Mouse (Mus musculus) testis, adult 2 months (tissue): Measurements from ENCODE around the gene Elmo1. TPM values are rescaled to one million over a fixed set of nuclear protein-coding genes. Genes with fewer than 3 reads are reported as not detected.

ENCODE experiments used
- H3K27ac ChIP-seq: fragments of 200-500 bp; 2 replicates; pipeline ENCODE4 v1.5.1; 2012; ENCODE audit warnings: low read depth, low read length; ENCODE audit not compliant: control insufficient read depth, insufficient read depth
- H3K27me3 ChIP-seq: fragments of 200-500 bp; 2 replicates; pipeline ENCODE4 v1.6.1; 2012; ENCODE audit warnings: mild to moderate bottlenecking, low read length, moderate library complexity; ENCODE audit not compliant: control insufficient read depth, insufficient read depth
- H3K36me3 ChIP-seq: fragments of 200-500 bp; 2 replicates; pipeline ENCODE4 v1.6.1; 2012; ENCODE audit warnings: mild to moderate bottlenecking, low read length; ENCODE audit not compliant: control insufficient read depth, insufficient read depth
- H3K4me1 ChIP-seq: fragments of 200-500 bp; 2 replicates; pipeline ENCODE4 v1.6.1; 2012; ENCODE audit warnings: low read length; ENCODE audit not compliant: control insufficient read depth, insufficient read depth
- H3K4me3 ChIP-seq: fragments of 200-500 bp; 2 replicates; pipeline ENCODE4 v1.5.1; 2012; ENCODE audit warnings: low read depth, mild to moderate bottlenecking, low read length, moderate library complexity, mixed read lengths; ENCODE audit not compliant: control insufficient read depth
- CTCF ChIP-seq: fragments of 200-500 bp; IDR thresholded peaks from 2 replicates; pipeline ENCODE4 v1.5.1; 2012; ENCODE audit warnings: low read depth, mild to moderate bottlenecking, inconsistent platforms, low read length, moderate library complexity; ENCODE audit not compliant: control insufficient read depth, insufficient read depth, insufficient replicate concordance
- POLR2A ChIP-seq: fragments of 200-500 bp; IDR thresholded peaks from 2 replicates; pipeline ENCODE4 v1.6.1; 2012; ENCODE audit warnings: low read depth, mild to moderate bottlenecking, inconsistent platforms, low read length, moderate library complexity; ENCODE audit not compliant: control insufficient read depth
- polyA plus RNA-seq: library from polyadenylated mRNA; depleted of rRNA; stranded (reverse); fragments of >200 nt; gene quantifications from 2 replicates; pipeline ENCODE4 v1.2.3, GENCODE M21; 2012

The Elmo1 gene
- polyA plus RNA-seq, 1 experiment, result 17.9 TPM

GRCm38 (mm10) chr13:20335889-20336497, 245.6 kb downstream of the Elmo1 start:
- H3K4me1 ChIP-seq, result no peaks in the 10 kb centered on the region
- TF ChIP-seq POLR2A (no peak), CTCF (no peak)
- no peaks in the 10 kb centered on the region for H3K36me3 ChIP-seq
- H3K27ac ChIP-seq, result no peak overlapping the region
- no peak overlapping the region for H3K4me3 ChIP-seq
- no peaks in the 10 kb centered on the region for H3K27me3 ChIP-seq

- TF ChIP-seq POLR2A, result no peak
- no peak for TF ChIP-seq CTCF
- Histone ChIP-seq H3K4me3 (no peak overlapping the region), H3K27me3 (no peaks in the 10 kb centered on the region), H3K36me3 (no peaks in the 10 kb centered on the region), H3K4me1 (no peaks in the 10 kb centered on the region), H3K27ac (no peak overlapping the region)
Observed at GRCm38 (mm10) chr13:20342881-20343280, 252.5 kb downstream of the Elmo1 start.

- Histone ChIP-seq H3K4me3 (no peak overlapping the region), H3K27me3 (no peaks in the 10 kb centered on the region), H3K27ac (no peak overlapping the region), H3K36me3 (no peaks in the 10 kb centered on the region), H3K4me1 (no peaks in the 10 kb centered on the region)
- TF ChIP-seq CTCF, result no peak
- TF ChIP-seq POLR2A, result no peak
Observed at GRCm38 (mm10) chr13:20349754-20350153, 259.4 kb downstream of the Elmo1 start.

GRCm38 (mm10) chr13:20352631-20353030, 262.2 kb downstream of the Elmo1 start:
- TF ChIP-seq POLR2A (no peak), CTCF (no peak)
- H3K27me3 ChIP-seq, result no peaks in the 10 kb centered on the region
- H3K36me3 ChIP-seq, result no peaks in the 10 kb centered on the region
- no peak overlapping the region for H3K27ac ChIP-seq
- no peak overlapping the region for H3K4me3 ChIP-seq
- no peaks in the 10 kb centered on the region for H3K4me1 ChIP-seq

GRCm38 (mm10) chr13:20353862-20354603, 263.6 kb downstream of the Elmo1 start:
- TF ChIP-seq CTCF, result no peak
- TF ChIP-seq POLR2A, result no peak
- Histone ChIP-seq H3K4me1 (no peaks in the 10 kb centered on the region), H3K27ac (no peak overlapping the region), H3K36me3 (no peaks in the 10 kb centered on the region), H3K4me3 (no peak overlapping the region), H3K27me3 (no peaks in the 10 kb centered on the region)

- no peaks in the 10 kb centered on the region for H3K27me3 ChIP-seq
- no peaks in the 10 kb centered on the region for H3K4me1 ChIP-seq
- no peaks in the 10 kb centered on the region for H3K36me3 ChIP-seq
- TF ChIP-seq CTCF (no peak), POLR2A (no peak)
- H3K4me3 ChIP-seq, result no peak overlapping the region
- H3K27ac ChIP-seq, result no peak overlapping the region
Observed at GRCm38 (mm10) chr13:20354604-20354999, 264.2 kb downstream of the Elmo1 start.

- TF ChIP-seq CTCF, result no peak
- no peak for TF ChIP-seq POLR2A
- Histone ChIP-seq H3K4me1 (no peaks in the 10 kb centered on the region), H3K27ac (no peak overlapping the region), H3K4me3 (no peak overlapping the region), H3K27me3 (no peaks in the 10 kb centered on the region), H3K36me3 (no peaks in the 10 kb centered on the region)
Observed at GRCm38 (mm10) chr13:20362541-20362940, 272.1 kb downstream of the Elmo1 start.
